Mouse (Mus musculus): ENCODE measurements around the gene Numbl.

DNA sequence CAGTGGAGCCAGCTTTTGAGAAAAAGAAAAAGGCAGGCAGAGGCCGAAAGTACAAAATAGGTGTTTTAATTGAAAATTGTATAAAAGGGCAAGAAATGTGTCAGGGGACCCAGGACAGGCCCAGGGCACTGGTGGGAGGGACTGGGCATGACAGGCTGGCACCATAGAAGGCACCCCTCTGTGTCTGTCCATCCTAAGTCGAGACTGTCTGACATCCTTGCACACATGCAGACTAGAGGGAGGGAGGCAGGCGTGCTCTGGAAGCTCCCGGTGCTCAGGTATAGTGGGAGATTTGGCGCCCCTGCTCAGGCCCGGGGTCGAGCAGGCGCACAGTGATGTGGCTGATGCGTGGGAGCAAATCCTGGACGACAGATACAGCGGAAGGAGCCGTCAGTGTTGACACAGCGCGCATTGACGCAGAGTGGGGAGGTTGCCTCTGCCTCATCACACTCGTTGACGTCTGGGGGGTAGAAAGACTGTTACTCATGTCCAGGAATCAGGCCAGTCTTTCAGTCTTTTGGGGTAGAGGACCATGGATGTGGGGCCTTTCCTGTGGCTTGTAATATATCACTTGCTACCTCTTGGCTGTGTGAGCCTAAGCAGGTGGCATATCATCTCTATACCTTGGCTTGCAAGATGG is 47.0 kb downstream of the Numbl start:
- TF ChIP-seq BHLHE40 (IDR thresholded peaks at IDR 0.05; ENCODE audit: low read depth, low read length): no peak
- no peak for TF ChIP-seq CTCF (conservative IDR thresholded peaks at IDR 0.05 in 1 of 2, IDR thresholded peaks at IDR 0.05 in 1 of 2; ENCODE audit: low read depth in 2 of 2, low read length in 2 of 2)
- TF ChIP-seq EP300 (IDR thresholded peaks at IDR 0.05; ENCODE audit: low read length): no peak
- no peak for TF ChIP-seq TCF12 (IDR thresholded peaks at IDR 0.05; ENCODE audit: low read depth, low read length)
- TF ChIP-seq HCFC1 (IDR thresholded peaks at IDR 0.05; ENCODE audit: low read depth, low read length): no peak
- no peak for TF ChIP-seq MAFK (IDR thresholded peaks at IDR 0.05; ENCODE audit: insufficient replicate concordance, low read length)
- no peak for TF ChIP-seq MAZ (IDR thresholded peaks at IDR 0.05; ENCODE audit: low read depth, low read length)
- no peak for TF ChIP-seq POLR2A (IDR thresholded peaks at IDR 0.05; ENCODE audit: low read depth, low read length)
- no peak for TF ChIP-seq NELFE (IDR thresholded peaks at IDR 0.05; ENCODE audit: low read depth, low read length)
- no peak for TF ChIP-seq ZNF384 (IDR thresholded peaks at IDR 0.05; ENCODE audit: low read depth, low read length)
- no peak for TF ChIP-seq USF1 (IDR thresholded peaks at IDR 0.05; ENCODE audit: low read depth, low read length)
- no peak for TF ChIP-seq MAX (IDR thresholded peaks at IDR 0.05; ENCODE audit: low read length)
